Mouse (Mus musculus) MEL (cell line): ENCODE measurements at regions not wholly inside any gene's neighbourhood (a gene's known extent, or its start where the extent isn't known, plus 50 kb on each side); places are given as distances from the start of the nearest gene placed in this dataset.

ENCODE experiments used
- CHD2 ChIP-seq: IDR thresholded peaks from 2 replicates; pipeline ENCODE4 v1.6.1; 2011; ENCODE audit warnings: low read length, improper control_type of control experiment
- CTCF ChIP-seq, 3 experiments: IDR thresholded peaks in 2 of 3; conservative IDR thresholded peaks in 1 of 3; 2 replicates each; pipeline ENCODE4 v1.5.1; 2011 to 2012; ENCODE audit warnings: low read length in 3 of 3, low read depth in 2 of 3, mild to moderate bottlenecking in 2 of 3, improper control_type of control experiment in 1 of 3, inconsistent platforms in 1 of 3, mixed read lengths in 1 of 3, moderate library complexity in 1 of 3; ENCODE audit not compliant: control insufficient read depth in 1 of 3, insufficient read depth in 1 of 3, poor library complexity in 1 of 3, severe bottlenecking in 1 of 3
- E2F4 ChIP-seq: IDR thresholded peaks from 2 replicates; pipeline ENCODE4 v1.6.1; 2011; ENCODE audit warnings: low read depth, low read length, improper control_type of control experiment, borderline replicate concordance
- EP300 ChIP-seq, 2 experiments: IDR thresholded peaks; 2 replicates each; pipeline ENCODE4 v1.6.1; 2011; ENCODE audit warnings: improper control_type of control experiment in 2 of 2, low read length in 2 of 2, low read depth in 1 of 2, mild to moderate bottlenecking in 1 of 2
- KAT2A ChIP-seq: conservative IDR thresholded peaks from 2 replicates; pipeline ENCODE4 v1.6.1; 2012; ENCODE audit warnings: low read depth, low read length, improper control_type of control experiment, inconsistent platforms
- MAX ChIP-seq: IDR thresholded peaks from 2 replicates; pipeline ENCODE4 v1.6.1; 2011; ENCODE audit warnings: low read length, improper control_type of control experiment
- NELFE ChIP-seq: IDR thresholded peaks from 2 replicates; pipeline ENCODE4 v1.6.1; 2011; ENCODE audit warnings: low read depth, low read length, improper control_type of control experiment
- POLR2A ChIP-seq, 2 experiments: IDR thresholded peaks; 2 replicates each; pipeline ENCODE4 v1.6.1; 2011 to 2012; ENCODE audit warnings: low read length in 2 of 2, mild to moderate bottlenecking in 2 of 2, control low read depth in 1 of 2, improper control_type of control experiment in 1 of 2, low read depth in 1 of 2, moderate library complexity in 1 of 2; ENCODE audit not compliant: control insufficient read depth in 1 of 2, insufficient read depth in 1 of 2, poor library complexity in 1 of 2
- RCOR1 ChIP-seq: IDR thresholded peaks from 2 replicates; pipeline ENCODE4 v1.6.1; 2012; ENCODE audit warnings: low read depth, mild to moderate bottlenecking, inconsistent platforms, low read length, improper control_type of control experiment
- UBTF ChIP-seq: IDR thresholded peaks from 2 replicates; pipeline ENCODE4 v1.6.1; 2012; ENCODE audit warnings: low read depth, mild to moderate bottlenecking, inconsistent platforms, low read length, improper control_type of control experiment, moderate library complexity, borderline replicate concordance; ENCODE audit not compliant: insufficient read depth
- ZC3H11A ChIP-seq: IDR thresholded peaks from 2 replicates; pipeline ENCODE4 v1.6.1; 2012; ENCODE audit warnings: low read depth, mild to moderate bottlenecking, inconsistent platforms, low read length, improper control_type of control experiment
- ZKSCAN1 ChIP-seq: IDR thresholded peaks from 2 replicates; pipeline ENCODE4 v1.6.1; 2012; ENCODE audit warnings: low read depth, mild to moderate bottlenecking, inconsistent platforms, low read length, improper control_type of control experiment, moderate library complexity

- TF ChIP-seq CHD2 (no peak), KAT2A (no peak), UBTF (no peak), POLR2A (IDR thresholded peaks at IDR 0.05; ENCODE audit: control insufficient read depth in 1 of 2, insufficient read depth in 1 of 2, low read depth in 1 of 2, low read length in 2 of 2, poor library complexity in 1 of 2) (no peak), CTCF (IDR thresholded peaks at IDR 0.05 in 2 of 3, conservative IDR thresholded peaks at IDR 0.05 in 1 of 3; ENCODE audit: control insufficient read depth in 1 of 3, insufficient read depth in 1 of 3, low read depth in 2 of 3, low read length in 3 of 3, poor library complexity in 1 of 3, severe bottlenecking in 1 of 3) (no peak), ZKSCAN1 (no peak), NELFE (no peak), ZC3H11A (no peak), MAX (no peak), E2F4 (no peak), EP300 (IDR thresholded peaks at IDR 0.05; ENCODE audit: low read depth in 1 of 2, low read length in 2 of 2) (no peak), RCOR1 (no peak)
Measured at GRCm38 (mm10) chr12:117348516-117348915, 167.8 kb upstream of the Rapgef5 start.
